Mouse (Mus musculus) cortical plate, adult 2 months (tissue): Measurements from ENCODE around the gene Ifnk.

Experiments
- CTCF ChIP-seq: fragments of 200-500 bp; IDR thresholded peaks from 2 replicates; pipeline ENCODE4 v1.5.1; 2011; ENCODE audit warnings: mild to moderate bottlenecking, control low read depth, low read length; ENCODE audit not compliant: insufficient read depth; ENCODE audit errors: extremely low read depth
- POLR2A ChIP-seq: fragments of 200-500 bp; IDR thresholded peaks from 2 replicates; pipeline ENCODE4 v1.6.1; 2011; ENCODE audit warnings: mild to moderate bottlenecking, low read length, control low read depth; ENCODE audit not compliant: insufficient read depth; ENCODE audit errors: extremely low read depth

DNA sequence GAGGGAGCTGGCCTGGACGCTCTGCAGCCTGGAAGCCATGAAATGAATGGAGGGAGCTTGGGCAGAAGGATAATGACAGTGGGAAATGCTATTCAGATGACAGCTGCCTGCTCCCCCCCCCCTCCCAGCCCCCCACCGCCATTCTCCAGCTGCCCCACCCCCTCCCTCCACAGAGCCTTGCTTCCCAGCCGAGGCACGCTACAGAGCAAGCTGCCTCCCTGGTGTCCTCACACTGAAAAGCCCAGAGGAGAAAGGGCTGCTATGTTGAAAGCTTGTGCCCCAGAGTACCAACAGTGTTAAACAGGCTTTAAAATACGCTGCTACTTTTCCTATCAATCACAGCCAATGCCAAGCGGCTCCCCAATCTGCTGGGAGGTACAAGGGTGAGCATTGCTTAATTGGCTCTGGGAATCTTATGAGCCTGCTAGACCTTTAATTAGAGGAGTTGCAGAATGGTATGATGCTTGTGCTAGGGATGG, 26.5 kb upstream of the Ifnk start:
- no peak for TF ChIP-seq CTCF
- TF ChIP-seq POLR2A: no peak
